Mouse (Mus musculus) brain, embryonic 14.5 days (tissue): ENCODE data around the gene Thap3.

ENCODE experiments used
- CTCF ChIP-seq: fragments of 200-500 bp; IDR thresholded peaks from 2 replicates; pipeline ENCODE4 v1.5.1; 2012; ENCODE audit warnings: inconsistent platforms, mild to moderate bottlenecking, moderate library complexity, borderline replicate concordance; ENCODE audit not compliant: insufficient read depth, insufficient read length; ENCODE audit errors: extremely low read depth
- POLR2A ChIP-seq: fragments of 200-500 bp; IDR thresholded peaks from 2 replicates; pipeline ENCODE4 v1.6.1; 2012; ENCODE audit warnings: mild to moderate bottlenecking, inconsistent platforms, borderline replicate concordance; ENCODE audit not compliant: poor library complexity, insufficient read depth, insufficient read length, severe bottlenecking; ENCODE audit errors: extremely low read depth

DNA sequence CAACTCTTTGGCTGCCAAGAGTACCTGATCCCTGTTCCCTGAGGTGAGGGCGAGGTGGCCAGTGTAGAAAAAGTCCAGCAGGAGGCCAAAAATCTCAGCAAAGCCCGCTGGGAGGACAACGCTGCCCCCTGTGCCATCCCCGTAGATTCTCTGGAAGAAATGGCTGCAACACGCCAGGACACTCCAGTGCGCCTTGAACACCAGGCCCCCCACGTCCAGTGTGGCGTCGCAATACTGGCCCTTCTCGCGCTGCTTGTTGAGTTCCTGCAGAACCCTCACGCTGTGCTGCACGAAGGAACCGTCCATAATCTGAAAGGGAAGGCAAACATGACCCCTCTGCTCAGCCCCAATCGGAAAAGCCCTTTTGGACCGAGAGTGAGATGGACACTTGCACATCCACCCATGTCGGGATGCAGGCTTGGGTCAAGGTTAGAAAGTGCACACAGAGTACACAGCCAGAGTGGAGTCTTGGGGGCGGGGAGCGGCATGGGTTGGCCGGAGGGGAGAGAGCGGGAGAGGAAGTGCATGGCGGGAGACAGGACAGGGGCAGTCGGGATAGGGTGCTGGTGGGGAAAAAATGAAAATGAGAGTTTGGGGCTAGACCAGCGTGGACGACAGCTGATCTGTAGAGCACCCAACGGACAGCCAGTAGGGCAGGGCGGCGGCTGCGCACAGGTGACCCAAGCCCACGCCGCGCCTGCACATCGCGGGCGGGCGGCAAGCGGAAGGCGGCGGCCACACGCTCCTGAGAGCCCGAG lies 38.1 kb upstream of the Thap3 start:
- TF ChIP-seq CTCF (no peak), POLR2A (no peak)
